Mouse (Mus musculus): ENCODE measurements around the gene Cemip.

The Cemip gene

DNA sequence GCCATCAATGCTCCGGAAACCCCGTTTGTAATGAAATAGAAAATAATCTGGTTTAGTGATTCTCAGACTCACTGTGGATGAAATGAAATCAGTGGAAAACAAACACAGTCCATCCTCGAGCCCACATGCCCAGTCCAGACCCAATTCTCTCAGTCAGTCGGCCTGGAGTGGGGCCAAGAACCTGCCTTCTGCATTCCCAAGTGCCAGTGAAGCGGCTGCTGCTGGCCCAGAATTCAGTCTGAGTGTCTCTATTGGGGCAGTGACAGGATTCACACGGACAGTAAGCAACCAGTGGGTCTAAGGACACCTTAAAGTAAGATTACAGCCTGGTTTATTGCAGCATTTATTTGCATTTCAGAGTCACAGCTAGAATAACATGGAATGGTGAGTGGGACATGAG, 10.2 kb upstream of the Cemip start:
- in situ Hi-C loops (cut with MboI, MseI) = no loop called here

DNA sequence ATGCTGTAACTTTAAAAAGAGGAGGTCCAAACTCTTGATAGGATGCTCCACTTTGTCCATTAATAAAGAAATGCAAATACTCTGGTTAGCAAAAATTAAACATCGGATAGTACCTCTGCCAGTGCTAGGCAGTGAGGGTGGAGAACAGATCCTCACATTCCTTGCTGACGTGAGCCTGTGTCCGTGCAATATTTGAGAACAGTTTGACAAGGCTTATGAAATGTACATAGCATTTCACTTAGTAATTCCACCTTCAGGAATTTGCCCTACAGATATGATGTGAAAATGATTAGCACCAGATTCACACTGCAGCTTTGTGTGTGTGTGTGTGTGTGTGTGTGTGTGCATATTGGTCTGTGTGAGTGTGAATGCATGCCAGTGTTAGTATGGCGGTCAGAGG, 4.5 kb upstream of the Cemip start:
- in situ Hi-C loops (cut with MboI, MseI) = no loop called here

DNA sequence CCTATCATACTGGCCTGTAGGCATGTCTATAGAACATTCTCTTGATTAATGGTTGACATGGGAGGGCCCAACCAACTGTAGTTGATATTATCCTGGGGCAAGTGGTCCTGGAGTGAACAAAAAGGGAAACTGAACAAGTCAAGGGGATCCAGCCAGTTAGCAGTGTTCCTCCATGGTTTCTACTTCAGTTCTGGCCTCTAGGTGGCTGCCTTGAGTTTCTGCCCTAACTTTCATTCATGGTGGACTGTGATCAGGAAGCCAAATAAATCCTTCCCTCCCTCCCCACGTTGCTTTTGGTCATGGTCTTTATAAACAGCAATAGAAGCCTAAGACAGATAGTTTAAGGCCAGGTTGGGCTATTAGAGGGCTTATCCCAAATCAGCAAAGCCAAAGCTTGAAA, 3.5 kb upstream of the Cemip start:
- in situ Hi-C loops (cut with MboI, MseI) = loop anchor here (5.0 to 10.0 kb wide), 3 partner anchors 175 to 268 kb away; no protein-coding TSS in a partner anchor

DNA sequence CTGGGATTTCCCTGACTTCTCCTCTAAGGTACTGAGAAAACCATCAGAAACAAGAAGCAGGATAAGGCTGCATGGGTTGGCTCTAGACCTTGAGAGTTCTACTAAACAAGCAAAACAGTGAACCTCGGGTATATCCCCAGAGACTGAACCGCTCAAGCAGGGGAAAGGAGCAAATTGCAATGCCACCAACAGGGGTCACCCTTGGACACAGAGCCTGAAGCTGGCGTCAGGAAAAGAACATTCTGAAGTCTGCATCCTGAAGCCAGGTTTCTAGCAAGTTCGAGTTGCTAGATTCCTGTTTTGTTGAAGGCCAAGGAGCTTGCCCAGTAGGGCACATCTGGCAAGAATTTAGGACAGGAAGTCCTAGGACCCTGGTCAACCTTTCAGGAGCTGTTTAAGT, 2.7 kb upstream of the Cemip start:
- in situ Hi-C loops (cut with MboI, MseI) = loop anchor here (5.0 to 10.0 kb wide), 3 partner anchors 174 to 268 kb away; no protein-coding TSS in a partner anchor

DNA sequence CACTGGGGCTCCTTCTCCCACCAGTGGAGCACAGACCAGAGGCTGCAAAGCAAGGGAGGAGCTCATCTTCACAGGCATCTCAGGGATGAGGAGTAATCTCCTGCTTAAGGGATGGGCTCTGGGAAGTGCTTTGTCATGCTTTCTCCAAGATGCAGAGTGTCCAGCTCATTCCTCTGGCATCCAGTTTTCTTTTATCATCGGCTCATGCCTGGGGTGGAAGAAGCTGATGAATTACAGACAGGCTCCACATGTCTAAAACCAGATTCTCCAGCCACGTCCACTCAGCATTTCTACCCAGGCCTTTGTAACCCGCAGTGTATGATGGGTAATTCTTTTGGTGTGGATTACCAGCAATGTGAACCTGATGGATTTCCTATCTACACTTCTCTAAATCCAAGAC, 1.9 kb upstream of the Cemip start:
- in situ Hi-C loops (cut with MboI, MseI) = loop anchor here (5.0 to 10.0 kb wide), 3 partner anchors 173 to 269 kb away; no protein-coding TSS in a partner anchor

DNA sequence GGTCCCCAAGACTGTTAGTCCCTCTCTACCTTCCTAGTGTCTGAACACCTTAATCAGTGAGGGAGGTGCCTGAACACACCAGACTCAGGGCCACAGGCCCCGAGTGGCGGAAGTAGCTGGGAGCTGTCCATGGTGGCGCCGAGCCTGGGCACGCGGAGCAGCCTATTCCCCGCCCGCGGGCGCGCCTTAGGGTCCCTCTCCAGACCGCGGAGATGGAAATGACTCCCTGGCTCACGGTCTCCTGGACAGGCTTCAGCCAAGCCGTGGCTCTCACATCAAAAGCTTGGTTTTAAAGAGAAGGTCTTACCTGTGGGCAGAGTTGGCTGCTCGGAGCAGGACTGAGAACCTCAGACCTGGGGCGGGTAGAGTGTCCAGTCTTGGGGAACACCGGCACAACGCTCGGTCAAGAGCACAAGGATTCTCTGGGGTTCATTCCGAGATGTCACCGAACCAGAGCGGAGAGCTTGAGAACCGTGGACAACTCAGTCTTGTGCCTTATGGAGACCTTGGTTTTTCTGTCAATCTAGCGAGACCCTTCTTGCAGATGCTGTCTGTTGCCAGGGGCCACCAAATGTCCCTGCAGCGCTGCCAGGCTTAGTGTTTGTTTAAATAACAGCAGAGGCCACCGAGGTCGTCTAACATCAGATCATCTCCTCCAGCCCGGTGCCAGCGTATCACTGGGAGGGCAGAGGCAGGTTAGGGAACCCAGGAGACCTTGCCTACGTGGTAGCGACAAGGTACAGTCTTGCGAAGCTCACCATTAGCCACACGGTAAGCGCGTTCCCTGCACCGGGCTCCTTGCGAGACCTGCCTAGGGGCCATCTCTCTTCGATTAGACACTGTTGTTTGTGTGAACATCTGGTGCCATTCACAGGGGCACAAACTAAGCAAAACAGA, 1.0 kb downstream of the Cemip start:
- in situ Hi-C loops (cut with MboI, MseI) = loop anchor here (5.0 to 10.0 kb wide), 3 partner anchors 170 to 272 kb away; no protein-coding TSS in a partner anchor

DNA sequence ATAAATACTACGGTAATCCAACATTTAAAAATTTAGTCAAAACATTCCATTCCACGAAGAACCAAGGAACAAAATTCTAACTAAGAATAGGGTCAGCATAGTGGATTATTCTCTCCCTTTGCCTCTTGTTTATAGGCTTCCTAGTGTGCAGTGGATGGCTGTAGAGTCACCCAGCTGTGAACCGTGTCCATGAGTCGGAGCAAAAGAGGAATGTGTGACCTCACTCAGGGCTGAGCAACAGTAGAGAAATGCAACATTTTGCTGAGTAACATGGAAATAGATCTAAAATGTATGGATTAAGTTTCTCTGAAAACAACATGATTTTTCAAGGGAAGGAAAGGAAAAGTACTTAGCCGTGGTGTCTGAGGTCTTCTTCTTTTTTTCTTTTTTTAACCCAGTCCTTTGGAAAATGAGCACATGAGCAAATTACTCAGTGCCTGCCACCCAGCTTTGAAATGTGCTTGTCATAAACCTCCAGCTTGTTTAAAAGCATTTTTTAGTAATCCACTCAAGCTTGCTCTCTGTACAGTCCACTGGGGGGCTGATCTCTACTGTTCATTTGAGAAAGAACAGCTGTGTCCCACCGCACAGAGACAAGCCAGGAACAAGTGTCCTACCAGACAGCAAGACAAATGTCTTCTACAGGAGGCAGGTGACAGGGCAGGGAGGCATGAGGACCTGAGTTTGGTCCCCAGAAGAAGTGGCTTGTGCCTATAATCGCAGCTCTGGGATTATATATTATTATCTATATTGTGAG, 8.9 kb downstream of the Cemip start:
- in situ Hi-C loops (cut with MboI, MseI) = no loop called here

DNA sequence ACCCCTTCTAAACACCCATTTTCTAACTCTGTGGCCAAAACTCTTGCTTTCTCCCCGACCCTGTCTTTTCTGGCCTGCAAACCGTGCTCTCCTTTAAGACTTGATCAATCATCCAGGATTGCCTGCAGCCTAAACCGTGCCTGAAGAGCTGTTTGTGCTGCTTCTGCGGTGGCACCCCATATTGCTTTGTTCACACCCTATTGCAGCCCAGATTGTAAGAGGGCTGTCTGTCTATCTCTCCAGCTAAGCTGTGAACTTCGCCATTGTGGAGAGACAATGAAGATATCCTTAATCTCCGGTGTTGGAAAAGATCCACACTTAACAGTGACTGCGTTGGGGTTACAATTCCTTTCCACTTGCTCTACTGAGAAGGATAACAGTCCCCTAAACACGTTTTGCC, 12.0 kb downstream of the Cemip start:
- in situ Hi-C loops (cut with MboI, MseI) = no loop called here

DNA sequence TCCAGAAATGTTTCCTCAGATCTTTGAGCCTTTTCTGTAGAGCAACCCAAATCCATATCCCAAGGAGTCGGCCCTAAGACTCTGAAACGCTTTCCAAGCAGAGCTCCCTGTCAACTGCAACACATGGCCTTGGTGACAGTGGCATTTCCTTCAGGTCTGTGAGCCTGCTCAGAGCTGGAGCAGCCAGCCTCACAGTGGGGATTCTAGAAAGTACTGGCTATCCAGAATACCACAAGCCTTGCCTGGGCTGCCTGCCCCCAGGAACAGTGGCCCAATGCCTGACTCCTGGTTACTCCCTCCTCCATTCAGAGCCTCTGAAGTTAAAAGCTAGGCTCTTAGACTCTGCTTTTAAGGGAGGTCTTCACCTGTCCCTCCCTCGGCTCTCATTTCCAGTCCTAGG, 12.4 kb downstream of the Cemip start:
- in situ Hi-C loops (cut with MboI, MseI) = no loop called here

DNA sequence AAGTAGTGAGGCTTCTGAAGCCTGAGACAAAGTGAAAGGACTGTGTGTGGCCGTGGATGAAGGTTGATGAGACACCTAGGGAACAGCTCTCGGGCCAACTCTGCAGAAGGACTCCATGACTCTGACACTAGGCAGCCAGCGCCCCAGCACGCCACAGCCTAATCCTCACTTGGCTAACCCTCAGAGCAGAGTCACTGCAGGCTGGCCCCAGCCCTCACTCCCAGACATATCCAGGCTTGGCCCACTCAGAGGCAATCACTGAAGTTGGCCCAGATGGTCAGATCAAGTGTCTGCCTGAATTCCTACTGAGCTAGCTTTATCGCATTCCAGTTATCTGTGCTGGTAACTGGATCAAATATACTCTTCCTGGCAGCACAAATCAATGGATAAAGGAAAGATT, 17.4 kb downstream of the Cemip start:
- in situ Hi-C loops (cut with MboI, MseI) = no loop called here

DNA sequence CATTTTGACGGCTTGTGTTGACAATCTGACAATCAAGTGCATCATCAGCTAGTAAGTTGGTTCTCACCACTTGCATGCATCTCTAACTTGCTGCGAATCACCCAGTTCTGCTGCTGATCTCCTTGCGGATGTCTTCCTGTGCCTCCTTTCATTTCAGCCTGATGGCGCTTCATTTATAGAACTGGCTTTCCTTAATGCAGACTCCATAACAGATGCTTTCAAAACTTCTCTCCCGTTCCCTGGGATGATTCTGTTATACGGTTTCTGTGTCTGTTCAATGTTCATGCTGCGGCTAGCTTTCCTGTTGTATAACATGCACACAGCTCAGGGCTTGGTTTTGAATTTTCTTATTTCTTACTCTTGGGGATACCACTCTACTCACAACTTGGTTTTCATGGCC, 26.5 kb downstream of the Cemip start:
- in situ Hi-C loops (cut with MboI, MseI) = no loop called here

DNA sequence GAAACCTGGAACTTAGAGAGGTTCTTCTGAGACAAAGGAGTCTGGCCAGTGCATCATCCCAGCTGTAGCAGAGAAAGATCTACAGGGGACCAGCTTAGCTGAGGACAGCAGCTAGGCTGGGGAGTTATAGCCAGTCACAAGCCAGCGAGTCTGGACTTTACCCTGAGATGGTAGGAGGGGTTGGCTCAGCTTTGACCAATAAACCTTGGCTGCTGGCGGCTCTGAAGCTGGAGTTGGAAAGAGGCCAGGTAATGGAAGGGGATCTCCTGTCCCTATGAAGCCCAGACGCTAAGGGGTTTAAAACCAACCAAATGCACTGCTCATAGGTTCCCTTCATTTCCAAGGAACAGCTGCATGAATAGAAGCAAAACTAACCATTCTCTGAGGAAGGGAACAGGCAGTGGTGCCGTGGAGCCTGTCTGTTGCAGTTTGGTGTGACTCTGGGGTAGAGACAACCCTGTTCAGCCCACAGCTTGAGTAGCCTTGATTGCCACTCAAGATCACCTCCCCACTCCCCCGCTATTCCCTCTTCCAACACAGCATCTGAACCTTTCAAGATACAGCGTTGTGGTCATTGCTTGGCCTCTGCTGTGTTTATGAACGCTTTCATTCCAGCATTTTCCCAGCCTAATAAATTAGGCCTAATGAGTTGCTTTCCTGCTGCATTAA, 30.2 kb downstream of the Cemip start:
- in situ Hi-C loops (cut with MboI, MseI) = no loop called here

DNA sequence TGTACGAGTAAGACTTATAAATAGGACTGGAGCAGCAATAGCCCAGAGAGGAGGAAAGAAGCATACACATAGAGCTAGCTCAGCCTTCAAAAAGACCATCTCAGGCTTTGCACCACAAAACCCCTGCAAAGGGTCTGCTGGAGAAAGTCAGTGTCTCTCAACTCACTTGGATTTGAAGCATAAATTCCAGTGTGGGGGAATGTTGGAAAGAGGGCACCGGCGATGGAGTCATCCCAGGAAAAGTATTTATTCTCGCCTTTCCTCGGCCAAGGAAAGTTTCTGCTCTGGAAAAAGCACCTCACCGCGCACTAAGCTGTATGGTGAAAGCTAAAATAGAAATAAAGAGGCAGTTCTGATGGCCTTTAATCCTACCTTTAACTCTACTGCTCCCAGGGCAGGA, 32.4 kb downstream of the Cemip start:
- in situ Hi-C loops (cut with MboI, MseI) = no loop called here

DNA sequence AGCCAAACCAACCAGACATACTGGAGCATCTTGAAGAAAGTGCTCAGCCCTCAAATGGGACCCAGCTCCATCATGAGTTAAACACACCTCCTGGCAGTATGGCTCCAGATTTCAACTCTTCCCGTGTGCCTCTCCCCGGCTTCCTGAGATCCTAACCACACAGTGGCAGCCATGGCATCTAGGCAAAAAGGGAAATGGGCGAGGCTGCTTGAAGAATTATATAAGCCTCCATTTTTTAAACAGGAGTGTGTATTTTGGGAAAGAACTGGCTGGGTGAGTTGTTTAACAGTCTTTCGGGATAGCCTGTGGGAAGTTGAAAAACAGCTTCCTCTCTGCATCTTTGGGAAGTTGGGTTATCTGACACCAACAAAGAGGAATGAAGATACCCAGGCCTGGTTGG, 34.9 kb downstream of the Cemip start:
- in situ Hi-C loops (cut with MboI, MseI) = no loop called here

DNA sequence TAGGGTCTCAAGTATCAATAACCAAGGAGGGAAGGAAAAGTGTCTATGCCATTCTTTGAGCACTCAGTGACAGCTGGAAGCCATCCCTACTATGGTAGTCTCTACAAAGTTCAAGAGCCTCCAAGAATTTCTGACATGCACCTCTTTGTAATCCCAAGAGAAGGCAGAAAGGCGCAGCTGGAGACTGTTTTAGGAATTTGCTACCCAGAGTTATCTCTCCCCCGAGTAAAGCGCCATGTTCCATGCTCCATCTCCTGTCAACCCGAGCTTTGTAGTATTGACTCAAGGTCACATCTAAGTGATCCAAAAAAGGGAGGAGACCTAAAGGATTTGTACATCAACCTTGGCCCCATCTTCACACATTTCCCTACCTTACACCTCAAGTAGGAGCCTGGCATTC, 40.8 kb downstream of the Cemip start:
- in situ Hi-C loops (cut with MboI, MseI) = no loop called here

DNA sequence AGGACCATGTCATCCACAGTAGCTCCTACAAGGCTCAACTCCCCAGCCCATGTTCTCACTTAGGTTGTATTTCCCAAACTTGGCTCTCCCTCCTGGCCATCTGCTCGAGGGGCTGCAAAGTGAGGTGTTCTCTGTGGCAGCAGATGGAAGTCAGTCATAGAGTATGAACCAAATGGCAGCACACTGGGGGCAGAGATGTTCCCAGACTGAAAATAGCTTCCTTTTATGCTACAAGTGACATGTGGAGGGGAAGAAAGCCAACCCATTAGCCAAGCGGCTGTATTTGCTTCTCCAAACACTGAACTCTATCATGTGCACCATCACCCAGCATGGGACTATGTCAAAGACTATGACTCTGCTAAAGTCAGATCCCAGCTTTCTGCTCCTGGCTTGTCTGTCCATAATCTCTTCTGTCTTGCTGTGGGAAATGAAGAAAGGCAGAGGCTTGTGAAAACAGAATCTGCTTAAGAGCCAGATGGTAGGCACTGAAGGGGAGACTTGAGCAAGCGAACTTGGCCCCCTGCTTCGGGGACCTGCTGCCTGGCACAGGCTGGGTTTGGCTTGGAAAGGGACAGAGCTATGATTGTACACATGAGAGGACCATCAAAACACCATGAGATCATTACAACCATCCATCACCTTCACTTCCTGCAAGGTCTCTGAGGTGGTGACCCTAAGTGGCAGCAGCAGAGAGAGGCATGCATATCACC, 41.6 kb downstream of the Cemip start:
- in situ Hi-C loops (cut with MboI, MseI) = no loop called here

DNA sequence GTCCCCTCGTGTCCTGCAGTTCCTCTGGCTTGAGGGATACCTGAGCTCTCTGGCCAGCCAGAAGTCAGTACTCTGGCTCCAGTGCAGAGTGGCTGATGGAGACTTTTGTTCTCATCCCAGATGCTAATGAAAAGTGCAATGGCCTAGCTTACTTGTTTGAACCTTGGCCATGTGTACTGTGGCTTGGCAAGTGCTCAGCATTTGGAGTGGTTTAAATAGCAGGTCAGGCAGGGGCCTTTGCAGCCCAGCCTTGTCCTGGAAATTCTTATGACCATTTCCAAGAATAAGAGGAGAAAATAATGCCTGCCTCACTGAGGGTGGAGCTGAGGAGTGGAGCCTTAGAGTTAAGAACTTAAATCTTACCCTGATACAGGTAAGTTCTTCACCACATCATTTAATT, 43.6 kb downstream of the Cemip start:
- in situ Hi-C loops (cut with MboI, MseI) = no loop called here

DNA sequence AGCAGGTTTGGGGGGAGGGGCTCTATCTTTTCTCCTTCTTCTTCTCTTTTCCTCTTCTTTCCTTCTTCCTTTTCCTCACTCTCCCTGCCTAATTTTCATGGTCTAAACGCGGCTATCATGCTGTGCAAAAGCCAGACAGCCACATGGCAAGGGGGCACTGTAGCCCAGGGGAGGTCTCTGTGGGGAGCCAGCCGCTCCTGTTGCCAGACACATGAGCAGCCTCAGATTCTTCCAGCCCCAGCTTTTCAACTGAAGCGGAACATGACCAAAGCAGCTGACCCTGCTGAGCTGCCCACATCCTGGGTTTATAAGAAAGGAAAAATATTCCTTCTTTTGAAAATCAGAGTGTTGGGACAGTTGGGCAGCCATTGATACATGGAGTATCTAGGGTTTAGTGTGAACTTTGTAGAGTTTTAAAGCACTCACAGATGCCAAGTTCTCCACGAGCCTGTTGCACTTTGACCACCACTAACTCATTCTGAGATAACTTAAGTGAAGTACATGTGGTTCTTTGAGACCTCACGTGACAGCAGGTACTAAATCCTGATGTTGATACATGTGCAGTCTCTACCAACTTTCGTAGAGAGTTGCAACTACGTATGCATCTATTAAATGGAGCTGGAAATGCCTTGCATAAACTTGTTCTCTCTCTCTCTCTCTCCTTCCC, 46.3 kb downstream of the Cemip start:
- in situ Hi-C loops (cut with MboI, MseI) = no loop called here

DNA sequence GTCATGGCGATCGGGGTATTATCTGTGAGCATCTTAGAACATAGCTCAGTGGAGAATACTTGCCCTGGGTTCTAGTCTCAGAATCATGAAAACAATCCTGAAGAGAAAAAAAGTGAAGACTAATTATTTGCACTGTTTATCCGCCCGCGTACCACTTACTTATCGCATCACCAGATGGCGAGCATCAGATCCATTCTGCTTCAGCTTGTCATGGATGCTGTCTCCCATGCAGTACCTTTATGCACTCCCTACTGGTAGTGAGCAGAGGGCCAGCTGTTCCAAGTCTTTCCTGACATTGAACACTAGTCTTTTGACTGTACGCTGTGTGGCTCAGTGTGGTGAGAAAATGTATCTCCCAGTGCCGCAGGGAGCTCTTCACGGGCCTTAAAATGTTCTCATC, 47.7 kb downstream of the Cemip start:
- in situ Hi-C loops (cut with MboI, MseI) = no loop called here

DNA sequence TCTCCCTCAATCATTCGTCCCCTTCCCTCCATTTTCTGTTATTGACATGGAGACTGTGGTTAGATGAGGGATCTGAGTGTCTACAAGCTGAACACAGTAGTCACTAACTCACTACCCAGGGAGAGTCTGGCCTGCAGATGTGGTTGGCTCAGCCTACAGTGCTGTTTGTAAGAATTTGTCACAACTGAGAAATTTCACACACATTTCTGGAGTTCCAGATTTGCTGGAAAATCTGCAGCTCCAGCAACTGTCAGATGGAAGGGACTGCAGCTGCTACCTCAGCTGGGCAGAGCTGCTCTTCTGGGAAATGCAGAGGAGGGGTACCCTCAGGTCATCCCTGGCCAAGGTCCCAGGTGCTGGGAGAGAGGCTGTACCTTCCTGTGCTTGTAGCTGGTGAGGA, 53.5 kb downstream of the Cemip start:
- in situ Hi-C loops (cut with MboI, MseI) = no loop called here
